Mouse (Mus musculus) liver, embryonic 11.5 days (tissue): Measurements from ENCODE around the gene Dok4. TPM values are rescaled to one million over a fixed set of nuclear protein-coding genes. Genes with fewer than 3 reads are reported as not detected.

ENCODE experiments used
- ATAC-seq: fragments of 200-750 bp; cut with Nextera tagmentation; replicated peaks from 2 replicates; pipeline ENCODE4 v1.8.0; 2017; ENCODE audit warnings: moderate number of reproducible peaks, mild to moderate bottlenecking, moderate TSS enrichment, moderate library complexity; ENCODE audit not compliant: low FRiP score
- DNase-seq: peaks from one replicate; pipeline ENCODE4 v3.0.0-alpha.2; 2017; ENCODE audit warnings: low spot score
- H3K27ac ChIP-seq: fragments of 300-500 bp; sonication (generic); 2 replicates; pipeline ENCODE4 v1.5.1; 2014; ENCODE audit warnings: mild to moderate bottlenecking, low read depth, low read length, control low read depth
- H3K27me3 ChIP-seq: fragments of 300-500 bp; sonication (generic); replicated peaks from 2 replicates; pipeline ENCODE4 v1.6.1; 2014; ENCODE audit warnings: low read length, mixed read lengths; ENCODE audit not compliant: control insufficient read depth, insufficient read depth
- H3K36me3 ChIP-seq: fragments of 300-500 bp; sonication (generic); 2 replicates; pipeline ENCODE4 v1.6.1; 2014; ENCODE audit warnings: mild to moderate bottlenecking, low read length, moderate library complexity, mixed read lengths; ENCODE audit not compliant: control insufficient read depth, insufficient read depth
- H3K4me1 ChIP-seq: fragments of 300-500 bp; sonication (generic); replicated peaks from 2 replicates; pipeline ENCODE4 v1.6.1; 2014; ENCODE audit warnings: low read length, mixed read lengths; ENCODE audit not compliant: control insufficient read depth, insufficient read depth
- H3K4me2 ChIP-seq: fragments of 300-500 bp; sonication (generic); 2 replicates; pipeline ENCODE4 v1.6.1; 2014; ENCODE audit warnings: mild to moderate bottlenecking, control low read depth, moderate library complexity
- H3K4me3 ChIP-seq: fragments of 300-500 bp; sonication (generic); 2 replicates; pipeline ENCODE4 v1.5.1; 2014; ENCODE audit warnings: low read depth, low read length, control low read depth
- H3K9ac ChIP-seq: fragments of 300-500 bp; sonication (generic); 2 replicates; pipeline ENCODE4 v1.6.1; 2014; ENCODE audit warnings: low read depth, low read length, control low read depth
- H3K9me3 ChIP-seq: fragments of 300-500 bp; sonication (generic); 2 replicates; pipeline ENCODE4 v1.6.1; 2016; ENCODE audit warnings: low read length, inconsistent platforms, mixed read lengths; ENCODE audit not compliant: control insufficient read depth
- WGBS: fragments of 180-500 bp; shearing (Covaris S2); extraction: QIAGEN DNeasy Blood & Tissue Kit; methylation state at CpG from one replicate; pipeline ENCODE4 v1.1.7; 2014; 5-methylcytosine and 5-hydroxymethylcytosine counted together
- polyA plus RNA-seq: library from polyadenylated mRNA; unstranded; fragments of >200 nt; fragmentation: Nextera tagmentation; extraction: Ambion mirVana; gene quantifications from 2 replicates; pipeline ENCODE4 v1.2.1, GENCODE M21; 2014

Dok4 gene
- polyA plus RNA-seq, 1 experiment from 2014 or later, result 13.9 TPM

DNA sequence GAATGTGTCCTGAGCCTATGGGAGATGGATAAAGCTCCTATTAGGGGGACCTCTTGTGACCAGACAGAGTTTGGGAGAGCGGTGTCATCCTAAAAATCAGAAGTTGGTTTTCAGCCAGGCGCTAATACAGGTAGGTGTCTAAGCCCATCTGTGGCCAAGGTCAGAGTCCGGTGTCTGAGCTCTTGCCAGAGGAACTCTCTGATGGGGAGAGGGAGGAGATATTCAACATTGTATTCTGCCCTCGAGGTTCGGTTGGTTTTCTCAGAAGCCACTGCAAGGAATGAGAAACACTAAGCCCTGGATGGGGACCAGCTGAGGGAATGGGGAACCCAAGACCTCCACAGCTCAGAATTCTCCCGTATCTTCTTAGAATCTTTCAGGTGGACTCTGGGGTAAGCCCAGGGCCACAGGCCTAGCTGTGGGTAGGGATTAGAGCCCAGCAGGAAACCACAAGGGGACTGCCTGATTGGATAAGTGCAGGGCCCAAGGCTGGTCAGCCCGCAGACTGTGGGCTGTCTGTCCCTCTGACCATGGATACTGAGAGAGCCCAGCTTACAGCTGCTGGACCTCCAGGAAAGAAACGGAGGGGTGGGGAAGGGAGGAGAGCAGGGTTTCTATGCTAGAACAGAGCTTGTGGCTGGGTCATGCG, 40.3 kb upstream of the Dok4 start:
- no peaks in the 10 kb centered on the region for H3K9me3 ChIP-seq
- peak overlapping the region; percentile 97 for H3K4me2 ChIP-seq
- no peak for DNase-seq
- H3K4me1 ChIP-seq, result peaks cover 42% of the 10 kb centered on the region
- H3K9ac ChIP-seq, result peak overlapping the region; percentile 71
- H3K4me3 ChIP-seq, result peak overlapping the region; percentile 76
- ATAC-seq, result peak; percentile 5; the same call in 1 of the 2 replicates
- H3K36me3 ChIP-seq, result peaks cover 2% of the 10 kb centered on the region; the same call in 1 of the 2 replicates
- peaks cover 11% of the 10 kb centered on the region for H3K27me3 ChIP-seq
- WGBS, result 35% methylated on average over 9 of the region's 9 CpGs
- H3K27ac ChIP-seq, result peak overlapping the region; percentile 52; the same call in 1 of the 2 replicates

DNA sequence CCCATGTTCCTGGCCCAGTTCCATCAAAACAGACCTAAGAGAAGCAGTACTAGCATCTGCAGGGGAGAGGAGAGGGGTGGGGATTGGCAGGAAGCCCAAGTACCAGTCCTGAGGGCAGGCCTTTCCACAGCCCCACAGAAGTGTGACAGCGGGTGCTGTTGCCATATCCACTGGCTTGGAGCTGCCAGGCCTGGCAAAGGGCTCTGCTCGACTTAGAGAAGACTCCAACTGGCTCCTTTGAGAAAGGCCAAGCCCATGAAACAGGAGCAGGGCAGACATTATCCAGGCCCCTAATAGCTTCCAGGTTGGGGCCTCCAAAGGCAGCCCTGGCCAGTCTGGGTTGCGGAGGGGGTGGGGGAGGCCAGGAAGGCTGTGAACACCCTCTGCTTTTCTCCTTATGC, 38.6 kb upstream of the Dok4 start:
- peaks cover 44% of the 10 kb centered on the region for H3K4me1 ChIP-seq
- no peak for DNase-seq
- WGBS, result 69% methylated on average over 3 of the region's 3 CpGs
- H3K9me3 ChIP-seq, result no peaks in the 10 kb centered on the region
- H3K4me3 ChIP-seq, result no peak overlapping the region
- no peak overlapping the region for H3K9ac ChIP-seq
- H3K27me3 ChIP-seq, result peaks cover 11% of the 10 kb centered on the region
- H3K4me2 ChIP-seq, result no peak overlapping the region
- no peak for ATAC-seq
- H3K36me3 ChIP-seq, result peaks cover 3% of the 10 kb centered on the region; the same call in 1 of the 2 replicates
- H3K27ac ChIP-seq, result no peak overlapping the region

DNA sequence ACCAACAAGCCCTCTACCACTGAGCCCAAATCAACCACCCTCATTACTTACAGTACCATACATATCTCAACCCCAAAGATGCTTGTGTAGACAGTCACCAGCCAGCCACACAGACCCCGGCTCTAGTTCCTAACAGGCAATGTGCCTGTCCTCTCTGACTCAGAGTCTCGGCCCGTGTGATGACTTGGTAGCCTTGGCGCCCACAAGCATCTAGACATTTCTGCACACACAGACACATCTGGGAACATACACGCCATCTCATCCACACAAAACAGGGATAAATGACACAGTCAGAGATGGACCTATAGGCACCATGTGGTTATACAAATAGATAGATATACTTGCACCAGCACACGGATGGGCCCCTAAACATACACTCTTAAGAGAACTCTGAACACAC, 38.1 kb upstream of the Dok4 start:
- Histone ChIP-seq H3K36me3 (peaks cover 3% of the 10 kb centered on the region; the same call in 1 of the 2 replicates), H3K9me3 (no peaks in the 10 kb centered on the region), H3K4me1 (peaks cover 41% of the 10 kb centered on the region), H3K9ac (no peak overlapping the region), H3K4me3 (no peak overlapping the region), H3K27me3 (peaks cover 11% of the 10 kb centered on the region), H3K27ac (no peak overlapping the region), H3K4me2 (no peak overlapping the region)
- no peak for DNase-seq
- no peak for ATAC-seq
- 83% methylated on average over 6 of the region's 6 CpGs for WGBS

DNA sequence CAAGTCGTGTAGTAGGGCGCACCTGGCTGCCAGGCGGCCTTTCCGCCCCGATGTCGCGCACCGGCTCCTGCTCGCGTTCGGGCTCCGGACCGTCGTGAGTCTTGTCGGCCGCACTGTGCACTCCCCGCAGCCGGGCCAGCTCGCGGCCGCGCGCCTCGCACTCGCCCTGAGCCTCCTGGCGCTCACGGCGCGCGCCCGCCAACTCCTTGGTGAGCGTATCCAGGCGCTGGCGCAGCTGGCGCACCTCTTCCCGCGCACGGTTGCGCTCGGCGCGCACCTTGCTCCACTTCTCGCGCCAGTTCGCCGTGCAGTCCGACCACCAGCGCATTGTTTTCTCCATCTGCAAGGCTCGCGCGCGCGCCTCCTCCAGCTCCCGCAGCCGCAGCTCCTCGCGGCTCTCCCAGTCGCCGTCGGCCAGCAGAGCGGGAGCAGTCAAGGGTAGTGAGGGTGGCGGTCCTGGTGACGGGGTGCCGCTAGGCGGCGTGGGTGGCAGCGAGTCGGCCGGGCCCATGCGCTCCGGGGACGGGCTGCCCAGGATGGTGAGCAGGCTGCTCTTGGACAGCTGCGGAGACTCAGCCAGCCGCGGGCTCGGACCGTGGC, 37.0 kb upstream of the Dok4 start:
- Histone ChIP-seq H3K4me2 (peak overlapping the region; percentile 73), H3K9ac (no peak overlapping the region; the same call in 1 of the 2 replicates), H3K27me3 (peaks cover 11% of the 10 kb centered on the region), H3K4me3 (peak overlapping the region; percentile 41), H3K27ac (no peak overlapping the region), H3K9me3 (no peaks in the 10 kb centered on the region), H3K4me1 (peaks cover 35% of the 10 kb centered on the region), H3K36me3 (peaks cover 3% of the 10 kb centered on the region; the same call in 1 of the 2 replicates)
- no peak for ATAC-seq
- DNase-seq, result peak; percentile 77
- WGBS, result 24% methylated on average over 77 of the region's 77 CpGs

DNA sequence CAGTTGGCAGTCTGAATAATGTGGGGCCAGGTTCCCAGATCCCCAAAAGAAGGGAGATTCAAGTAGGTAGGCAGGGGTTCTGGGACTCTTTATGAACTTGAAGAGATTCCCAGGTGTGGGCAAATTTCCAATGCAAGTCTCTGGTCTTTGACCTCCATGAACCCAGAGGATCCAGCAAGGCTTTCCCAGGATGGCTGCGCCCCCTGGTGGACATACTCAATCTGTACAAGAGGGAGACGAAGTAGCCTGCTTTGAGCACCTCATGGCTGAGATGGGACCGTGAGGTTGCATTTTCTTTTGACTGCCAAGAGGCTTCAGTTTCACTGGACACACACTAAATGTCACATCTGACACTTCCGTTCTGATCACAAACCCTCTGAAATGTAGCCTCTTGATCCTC, 32.7 kb upstream of the Dok4 start:
- ATAC-seq (peak; percentile 63; the same call in 1 of the 2 replicates), DNase-seq (peak; percentile 81)
- 6% methylated on average over 4 of the region's 4 CpGs for WGBS
- no peak overlapping the region for H3K9ac ChIP-seq
- H3K27me3 ChIP-seq, result peaks cover 10% of the 10 kb centered on the region
- no peak overlapping the region for H3K4me2 ChIP-seq
- H3K4me3 ChIP-seq, result no peak overlapping the region
- H3K27ac ChIP-seq, result no peak overlapping the region
- H3K36me3 ChIP-seq, result peaks cover 5% of the 10 kb centered on the region; the same call in 1 of the 2 replicates
- H3K9me3 ChIP-seq, result no peaks in the 10 kb centered on the region
- H3K4me1 ChIP-seq, result peaks cover 11% of the 10 kb centered on the region; the same call in 1 of the 2 replicates

DNA sequence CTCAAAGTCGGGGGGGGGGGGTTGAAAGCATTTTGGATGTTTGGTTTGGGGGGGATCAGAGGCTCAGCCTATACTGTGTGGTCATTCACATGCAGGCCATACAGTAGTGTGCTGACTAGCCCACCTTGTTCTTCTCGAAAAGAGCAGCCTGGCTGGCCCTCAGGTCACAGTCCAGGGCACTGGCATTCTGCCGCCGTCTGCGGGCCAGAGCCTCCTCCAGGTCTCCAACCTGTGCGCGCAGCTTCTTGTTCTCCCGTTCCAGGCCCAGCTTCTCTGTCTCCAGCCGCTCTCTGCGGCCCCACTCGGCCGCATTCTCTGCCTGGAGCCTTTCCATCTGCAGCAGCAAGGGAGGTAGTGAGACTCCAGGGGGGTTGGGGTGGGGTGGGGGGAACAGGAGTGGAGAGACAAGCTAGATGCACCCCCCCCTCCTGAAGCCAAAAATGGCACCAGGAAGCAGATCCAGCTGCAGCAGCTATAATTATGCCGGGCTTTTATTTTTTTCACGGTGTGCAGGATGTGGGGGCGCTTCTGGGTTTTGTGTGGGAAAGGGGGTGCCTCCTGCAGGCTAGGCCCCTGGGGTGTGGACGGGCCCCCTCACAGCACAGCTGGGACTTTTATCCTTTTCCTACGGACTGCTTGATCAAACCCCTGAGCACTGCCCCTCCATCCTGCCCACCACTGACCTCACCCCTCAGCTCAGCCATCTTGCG, 31.6 kb upstream of the Dok4 start:
- Histone ChIP-seq H3K27me3 (no peaks in the 10 kb centered on the region; the same call in 1 of the 2 replicates), H3K9ac (no peak overlapping the region), H3K4me3 (no peak overlapping the region), H3K9me3 (no peaks in the 10 kb centered on the region), H3K36me3 (peaks cover 9% of the 10 kb centered on the region; the same call in 1 of the 2 replicates), H3K27ac (no peak overlapping the region), H3K4me1 (peaks cover 3% of the 10 kb centered on the region; the same call in 1 of the 2 replicates), H3K4me2 (no peak overlapping the region)
- DNase-seq (no peak), ATAC-seq (no peak)
- 84% methylated on average over 18 of the region's 18 CpGs for WGBS

DNA sequence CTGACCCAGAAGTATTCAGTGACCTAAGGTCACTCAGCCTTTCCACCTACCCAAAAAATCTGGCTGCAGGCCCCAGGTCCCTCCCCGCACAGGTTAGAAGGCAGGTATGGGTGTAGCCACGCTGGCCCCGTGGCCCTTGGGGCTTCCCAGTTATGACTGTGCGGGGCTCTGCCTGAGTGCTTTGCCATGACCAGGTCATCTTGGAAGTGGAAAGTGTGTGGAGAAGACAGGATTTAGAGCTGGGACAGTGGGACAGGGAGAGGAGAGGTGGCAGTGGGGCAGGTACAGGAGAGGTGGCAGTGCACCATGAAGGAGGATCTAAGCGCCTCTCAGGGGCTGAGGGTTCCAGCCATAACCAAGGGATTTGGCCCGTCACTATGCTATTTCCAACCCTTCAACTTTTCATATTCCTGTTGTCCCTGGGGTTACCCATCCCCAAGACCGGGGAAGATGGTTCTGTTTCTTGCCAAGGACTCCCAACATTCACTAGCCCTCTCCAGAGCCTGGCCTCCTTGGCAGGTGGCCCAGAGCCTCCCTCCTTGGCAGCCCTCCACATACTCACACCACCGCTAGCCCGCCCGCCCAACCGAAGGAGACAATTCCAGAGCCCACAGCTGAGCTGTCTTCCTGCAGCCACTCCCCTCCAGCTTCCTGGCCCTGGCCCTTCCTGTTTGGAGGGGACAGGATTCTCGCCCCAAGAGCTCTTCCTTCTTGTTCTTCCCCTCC, 28.5 kb upstream of the Dok4 start:
- H3K27me3 ChIP-seq, result no peaks in the 10 kb centered on the region
- no peaks in the 10 kb centered on the region for H3K9me3 ChIP-seq
- ATAC-seq, result no peak
- no peak overlapping the region for H3K4me3 ChIP-seq
- H3K36me3 ChIP-seq, result peaks cover 6% of the 10 kb centered on the region; the same call in 1 of the 2 replicates
- DNase-seq, result no peak
- peak overlapping the region; percentile 26; the same call in 1 of the 2 replicates for H3K27ac ChIP-seq
- no peak overlapping the region for H3K9ac ChIP-seq
- no peak overlapping the region for H3K4me2 ChIP-seq
- WGBS, result 82% methylated on average over 12 of the region's 12 CpGs
- peaks cover 19% of the 10 kb centered on the region for H3K4me1 ChIP-seq

DNA sequence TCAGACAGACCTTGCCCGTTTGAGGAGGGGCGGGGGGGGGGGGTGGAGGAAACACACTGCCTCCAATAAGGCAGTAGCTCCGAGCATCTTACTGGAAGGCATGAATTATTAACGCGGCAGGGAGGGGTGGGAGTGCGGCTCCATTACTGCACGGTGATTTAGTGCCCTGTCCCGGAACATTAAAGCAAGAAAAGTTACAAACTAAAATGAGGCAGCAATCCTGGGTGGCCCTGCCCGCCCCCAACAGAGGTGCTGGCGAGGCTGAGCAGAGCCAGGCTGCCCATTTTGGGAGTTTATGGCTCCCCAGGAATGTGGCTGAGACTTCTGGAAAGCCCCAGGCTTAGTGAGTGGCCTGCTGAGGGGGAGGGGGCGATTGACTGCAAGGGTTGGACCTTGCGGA, 27.6 kb upstream of the Dok4 start:
- DNase-seq (no peak), ATAC-seq (no peak)
- Histone ChIP-seq H3K27ac (no peak overlapping the region), H3K9me3 (no peaks in the 10 kb centered on the region), H3K9ac (no peak overlapping the region), H3K4me2 (no peak overlapping the region), H3K36me3 (peaks cover 6% of the 10 kb centered on the region; the same call in 1 of the 2 replicates), H3K4me1 (peaks cover 28% of the 10 kb centered on the region), H3K27me3 (no peaks in the 10 kb centered on the region), H3K4me3 (no peak overlapping the region)
- 73% methylated on average over 12 of the region's 12 CpGs for WGBS
